Mouse (Mus musculus) layer of hippocampus, adult 18-20 months (tissue): ENCODE data around the gene Tmem240. TPM values are rescaled to one million over a fixed set of nuclear protein-coding genes. Genes with fewer than 3 reads are reported as not detected.
"Not testable (repeated sequence)": the region's sequence is repeated elsewhere in the genome, so short reads cannot be mapped to it uniquely, and the experiment has no call there.

ENCODE experiments used
- DNase-seq, 2 experiments: peaks; one replicate each; pipeline ENCODE4 v3.0.0; 2022; ENCODE audit warnings: low spot score in 2 of 2
- total RNA-seq, 2 experiments: library from RNA; stranded (reverse); gene quantifications; 2 replicates each; pipeline ENCODE4 v1.2.3; 2021

Tmem240 gene
- total RNA-seq, 2 experiments from 2014 or later = 35.8 to 39.5 TPM

DNA sequence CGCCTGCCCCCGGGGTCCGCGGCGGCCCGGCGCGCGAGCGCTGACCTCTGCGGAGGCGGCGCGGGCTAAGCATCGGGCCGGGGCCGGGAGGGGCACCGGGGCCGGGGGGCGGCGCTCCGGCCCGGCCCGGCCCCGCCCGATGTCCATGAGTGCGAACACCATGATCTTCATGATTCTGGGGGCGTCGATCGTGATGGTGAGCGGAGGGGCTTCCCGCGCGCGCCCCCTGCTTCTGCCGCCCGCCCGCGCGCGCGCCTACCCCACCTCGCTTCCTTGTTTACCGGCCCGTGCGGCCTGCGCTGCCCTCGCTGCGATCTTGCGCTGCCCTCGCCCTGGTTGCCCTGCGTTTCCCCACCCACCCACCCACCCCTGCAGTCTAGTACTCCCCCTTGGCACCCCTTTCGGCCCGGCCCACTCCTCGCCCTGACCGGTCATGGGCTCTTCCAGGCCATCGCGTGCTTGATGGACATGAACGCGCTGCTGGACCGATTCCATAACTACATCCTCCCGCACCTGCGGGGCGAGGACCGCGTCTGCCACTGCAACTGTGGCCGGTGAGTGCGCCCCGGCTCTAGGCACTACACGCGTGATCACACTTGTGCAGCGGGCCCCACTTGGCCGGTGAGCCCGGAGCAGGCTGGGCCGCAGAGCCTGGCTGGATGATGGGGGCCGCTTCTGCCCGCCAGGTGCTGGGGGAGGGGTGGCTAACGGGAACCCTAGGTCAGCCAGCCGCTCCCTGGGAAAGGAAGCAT lies 527 bp downstream of the Tmem240 start:
- peak in 1 of 2 experiments; percentile 37 for DNase-seq

- DNase-seq = no peak
Measured at GRCm38 (mm10) chr4:155735788-155736187, 1.2 kb downstream of the Tmem240 start.

DNA sequence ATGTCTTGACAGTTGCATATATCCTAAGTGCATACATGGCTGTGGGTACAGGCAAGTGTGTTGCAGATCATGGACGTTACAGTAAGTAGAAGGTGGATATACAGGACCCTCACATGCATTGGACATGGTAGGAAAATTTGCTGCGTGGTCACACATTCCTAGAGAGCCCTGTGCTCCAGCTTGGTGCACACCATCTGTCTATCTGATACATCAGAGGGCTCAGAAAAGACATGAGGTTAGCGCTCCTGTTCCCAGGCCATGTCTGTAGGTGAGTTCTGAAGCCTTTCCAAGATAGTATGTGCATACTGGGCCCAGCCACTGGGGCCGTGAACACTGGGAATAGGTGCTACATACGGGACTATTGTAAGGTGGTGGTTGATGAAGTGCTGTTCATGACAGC lies 1.8 kb downstream of the Tmem240 start:
- DNase-seq = no peak

- no peak for DNase-seq
Measured at GRCm38 (mm10) chr4:155738262-155738661, 3.7 kb downstream of the Tmem240 start.

DNA sequence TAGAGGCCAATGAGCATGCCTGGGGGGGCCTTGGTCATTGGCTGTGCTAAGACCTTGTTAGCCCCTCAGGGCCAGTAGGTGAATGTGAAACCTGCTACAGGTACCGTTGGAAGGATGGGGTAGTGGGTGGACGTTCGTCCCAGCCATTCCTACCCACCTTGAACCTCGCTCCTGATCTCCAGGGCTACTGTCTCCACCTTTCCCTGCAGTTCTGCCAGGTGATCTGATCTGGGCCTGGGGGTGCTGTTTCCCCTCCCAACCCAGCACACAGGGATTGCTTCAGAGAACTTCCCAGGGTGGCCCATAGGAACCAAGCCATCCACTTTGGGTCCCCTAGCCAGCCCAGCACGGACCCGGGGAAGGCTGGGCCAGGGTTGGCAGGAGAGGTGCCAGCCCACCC lies 4.6 kb downstream of the Tmem240 start:
- no peak for DNase-seq

- DNase-seq = no peak
Measured at GRCm38 (mm10) chr4:155739741-155740636, 5.4 kb downstream of the Tmem240 start.

- not testable (repeated sequence) for DNase-seq
Measured at GRCm38 (mm10) chr4:155740681-155741080, 6.1 kb downstream of the Tmem240 start.

DNA sequence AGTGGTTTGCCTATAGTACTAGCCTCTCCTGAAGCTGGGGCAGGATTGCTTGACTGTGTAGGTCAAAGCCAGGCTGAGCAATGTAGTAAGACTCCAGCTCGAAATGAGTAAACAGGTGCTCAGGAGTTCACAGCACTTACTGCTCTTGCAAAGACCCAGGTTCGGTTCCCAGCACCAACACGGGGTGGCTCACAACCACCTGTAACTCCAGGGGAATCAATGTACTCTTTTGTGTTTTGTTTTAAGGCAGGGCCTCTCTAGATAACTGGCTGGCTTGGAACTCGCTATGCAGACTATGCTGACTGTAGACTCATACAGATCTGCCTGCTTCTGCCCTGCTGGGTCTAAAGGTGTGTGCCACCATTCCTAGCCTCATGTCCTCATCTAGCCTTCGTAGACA lies 8.1 kb downstream of the Tmem240 start:
- no peak for DNase-seq

DNA sequence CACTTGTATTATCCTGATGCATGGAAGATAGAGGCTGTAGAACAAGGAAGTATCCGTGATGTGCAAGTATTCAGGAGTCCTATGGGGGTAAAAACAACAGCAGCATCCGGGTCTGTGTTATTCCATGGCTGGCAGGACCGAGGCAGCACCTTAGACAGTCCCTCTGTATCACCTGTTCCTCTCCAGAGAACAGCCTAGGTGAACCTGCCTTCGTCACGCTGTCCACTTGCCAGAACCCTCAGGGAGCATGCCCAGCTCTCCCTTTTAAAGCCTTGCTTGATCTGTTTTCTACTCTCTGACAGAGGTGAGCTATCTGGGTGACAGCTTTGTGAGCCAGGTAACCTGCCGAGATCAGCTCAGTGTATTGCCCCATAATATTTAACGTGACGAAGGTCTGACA lies 9.9 kb downstream of the Tmem240 start:
- no peak for DNase-seq

DNA sequence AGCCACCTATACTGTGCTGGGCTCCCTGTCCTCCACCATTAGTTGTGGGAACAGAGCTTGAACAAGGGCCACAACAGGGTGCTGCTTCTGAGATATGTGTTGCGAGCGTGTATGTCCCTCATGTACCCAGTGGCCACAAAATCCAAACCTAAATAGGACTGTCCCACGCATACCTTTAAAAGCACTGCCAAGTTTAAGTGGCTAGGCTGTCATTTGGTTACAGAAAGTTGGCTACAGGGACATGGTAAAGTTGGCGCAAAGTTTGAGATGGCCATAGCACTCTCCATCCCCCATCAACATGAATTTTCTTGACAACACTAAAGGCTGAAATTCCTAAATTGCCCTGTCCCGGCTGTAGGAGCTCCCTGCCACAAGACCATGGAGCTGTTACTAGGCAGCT lies 10.5 kb downstream of the Tmem240 start:
- DNase-seq = no peak

DNA sequence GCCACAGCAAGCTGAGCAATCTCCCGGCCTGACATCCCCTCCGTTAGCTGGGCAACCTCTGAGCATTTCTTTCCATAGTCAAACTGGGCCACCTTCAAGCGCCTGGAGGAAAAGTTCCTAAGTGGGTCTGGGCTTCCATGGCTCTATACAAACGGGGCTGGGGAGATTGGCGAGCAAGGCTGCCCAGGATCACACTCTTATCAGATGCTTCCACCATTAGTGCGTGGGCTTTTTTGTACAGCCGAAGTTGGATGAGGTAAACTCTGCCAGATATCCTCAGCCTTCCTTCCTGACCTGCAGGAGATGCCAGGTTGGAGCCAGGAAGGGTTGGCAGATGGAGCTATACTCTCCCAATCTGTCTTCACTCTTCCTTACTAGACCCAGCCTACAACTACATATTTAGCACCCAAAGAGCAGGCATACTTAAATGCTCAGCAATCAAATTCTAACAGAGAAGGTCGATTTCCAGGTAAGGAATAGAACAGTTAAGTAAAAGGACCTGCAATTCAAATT lies 11.5 kb downstream of the Tmem240 start:
- DNase-seq = no peak

DNA sequence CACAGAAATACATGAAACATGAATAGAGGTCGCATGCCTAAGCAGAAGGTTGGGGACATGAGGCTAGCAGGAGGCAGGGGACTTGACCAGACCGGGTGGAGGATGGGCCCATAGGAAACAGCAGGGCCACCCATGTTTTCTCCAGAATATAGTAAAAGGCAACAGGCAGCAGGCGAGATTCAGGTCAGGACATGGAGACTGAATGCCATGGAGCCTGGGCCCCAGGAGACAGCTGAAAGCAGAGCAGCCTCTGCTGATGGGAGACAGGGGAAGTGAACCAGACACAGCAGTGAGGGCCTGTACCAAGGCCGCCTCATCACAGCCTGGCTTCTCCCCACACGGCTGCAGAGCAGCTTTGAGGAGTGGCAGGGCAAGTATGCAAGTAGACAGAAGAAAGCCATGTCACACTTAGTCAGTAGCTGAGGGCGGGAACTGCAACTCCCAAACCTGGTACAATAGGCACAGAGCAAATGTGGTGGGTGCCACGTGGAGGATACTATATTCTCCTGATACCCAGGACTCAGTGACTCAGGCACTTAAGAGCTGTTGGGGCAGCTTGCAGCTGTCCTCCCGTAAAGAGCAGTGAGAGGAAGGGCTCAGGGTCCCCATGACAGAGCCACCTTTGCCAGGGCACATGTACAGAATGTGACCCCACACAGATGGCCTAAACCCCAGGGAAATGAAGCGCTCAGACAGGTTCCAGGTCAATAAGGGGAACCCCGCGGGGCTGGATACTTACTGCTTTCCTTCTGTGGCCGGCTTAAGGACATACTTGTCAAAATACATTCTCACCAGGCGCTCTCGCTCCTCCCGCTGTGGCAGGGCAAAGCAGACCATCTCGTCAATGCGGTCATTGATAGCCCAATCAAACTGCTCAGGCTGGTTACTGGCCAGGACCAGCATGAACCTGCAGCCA lies 12.2 kb downstream of the Tmem240 start:
- DNase-seq = no peak

- no peak for DNase-seq
Measured at GRCm38 (mm10) chr4:155757011-155757410, 22.4 kb downstream of the Tmem240 start.

GRCm38 (mm10) chr4:155759862-155760612 lies 25.4 kb downstream of the Tmem240 start:
- DNase-seq = no peak

GRCm38 (mm10) chr4:155760613-155761355 lies 26.2 kb downstream of the Tmem240 start, which contains the start of gene Atad3a:
Gene Atad3a (minus strand): TSS chr4:155761093.
- DNase-seq = peak; percentile 95 to 98

GRCm38 (mm10) chr4:155761356-155762099 lies 26.9 kb downstream of the Tmem240 start:
- no peak for DNase-seq

GRCm38 (mm10) chr4:155762357-155762756 lies 27.8 kb downstream of the Tmem240 start:
- no peak for DNase-seq

GRCm38 (mm10) chr4:155769496-155769879 lies 34.9 kb downstream of the Tmem240 start:
- no peak for DNase-seq
